Mouse (Mus musculus): Measurements from ENCODE around the gene Aph1b.
A peak's percentile ranks its signal among the peaks of the same experiment; 100 is the strongest.
"Not testable (repeated sequence)": the region's sequence is repeated elsewhere in the genome, so short reads cannot be mapped to it uniquely, and the experiment has no call there.

The Aph1b gene

DNA sequence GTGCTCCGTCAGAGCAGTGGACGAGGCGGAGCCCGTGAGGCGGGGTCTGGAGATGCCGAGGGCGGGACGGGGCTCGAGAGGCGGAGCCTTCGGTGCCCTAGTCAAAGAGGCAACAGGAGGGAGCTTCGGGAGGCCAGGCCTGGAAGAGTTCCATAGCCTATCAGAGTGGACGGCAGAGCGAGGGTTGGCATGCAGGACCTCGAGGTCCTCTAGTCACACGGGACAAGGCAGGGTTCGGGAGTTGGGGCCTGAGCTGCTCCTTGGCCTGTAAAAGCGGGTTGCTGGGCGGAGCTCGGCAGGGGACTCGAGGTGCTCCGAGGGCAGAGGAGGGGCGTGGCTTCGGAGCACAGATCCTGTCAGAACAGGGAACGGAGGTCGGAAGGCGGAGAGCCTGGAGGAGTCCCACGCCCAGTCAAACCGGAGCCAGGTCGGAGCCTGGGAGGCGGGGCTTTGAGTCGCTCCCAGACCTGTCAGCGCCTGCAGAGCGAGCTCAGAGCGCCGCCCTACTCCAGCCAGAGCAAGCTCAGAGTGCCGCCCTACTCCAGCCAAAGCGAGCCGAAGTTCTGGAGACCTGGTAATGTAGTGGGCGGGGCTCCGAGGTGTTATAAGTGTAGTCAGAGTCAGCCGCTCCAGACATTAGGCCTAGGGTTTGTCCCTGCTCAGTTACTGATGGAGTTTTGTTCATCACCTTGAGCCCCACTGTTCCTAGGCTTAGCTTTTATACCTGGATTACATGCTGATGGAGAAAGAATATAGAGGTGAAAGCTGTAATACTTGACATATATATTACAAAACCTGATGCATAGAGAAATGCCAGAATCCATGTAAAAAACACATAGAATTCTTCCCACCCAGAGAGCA is at the start of gene Aph1b:
Gene Aph1b, minus strand, starts transcription at position 27 of the 861 bp plus-strand sequence.
- DNase-seq (ENCODE audit: low spot score), result peak; percentile 98

DNA sequence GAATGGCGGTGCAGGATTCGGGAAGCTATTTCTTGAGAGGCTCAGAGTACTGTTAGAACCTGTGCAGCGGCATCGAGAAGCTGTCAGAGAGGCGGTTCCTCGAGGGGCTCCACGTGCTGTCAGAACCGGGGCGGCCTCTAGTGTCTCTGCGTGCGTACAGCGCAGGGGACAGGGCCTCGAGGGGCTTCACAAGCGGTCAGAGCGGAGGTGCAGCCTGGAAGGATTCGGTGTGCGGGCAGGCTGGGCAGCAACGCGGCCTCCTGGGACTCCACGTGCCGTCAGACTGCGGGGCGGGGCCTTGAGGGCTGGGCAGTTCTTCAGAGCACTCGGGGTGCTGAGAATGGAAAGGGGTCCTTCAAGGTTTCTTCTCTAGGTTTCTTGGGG is 39.8 kb upstream of the Aph1b start:
- DNase-seq (ENCODE audit: low spot score), result no peak

DNA sequence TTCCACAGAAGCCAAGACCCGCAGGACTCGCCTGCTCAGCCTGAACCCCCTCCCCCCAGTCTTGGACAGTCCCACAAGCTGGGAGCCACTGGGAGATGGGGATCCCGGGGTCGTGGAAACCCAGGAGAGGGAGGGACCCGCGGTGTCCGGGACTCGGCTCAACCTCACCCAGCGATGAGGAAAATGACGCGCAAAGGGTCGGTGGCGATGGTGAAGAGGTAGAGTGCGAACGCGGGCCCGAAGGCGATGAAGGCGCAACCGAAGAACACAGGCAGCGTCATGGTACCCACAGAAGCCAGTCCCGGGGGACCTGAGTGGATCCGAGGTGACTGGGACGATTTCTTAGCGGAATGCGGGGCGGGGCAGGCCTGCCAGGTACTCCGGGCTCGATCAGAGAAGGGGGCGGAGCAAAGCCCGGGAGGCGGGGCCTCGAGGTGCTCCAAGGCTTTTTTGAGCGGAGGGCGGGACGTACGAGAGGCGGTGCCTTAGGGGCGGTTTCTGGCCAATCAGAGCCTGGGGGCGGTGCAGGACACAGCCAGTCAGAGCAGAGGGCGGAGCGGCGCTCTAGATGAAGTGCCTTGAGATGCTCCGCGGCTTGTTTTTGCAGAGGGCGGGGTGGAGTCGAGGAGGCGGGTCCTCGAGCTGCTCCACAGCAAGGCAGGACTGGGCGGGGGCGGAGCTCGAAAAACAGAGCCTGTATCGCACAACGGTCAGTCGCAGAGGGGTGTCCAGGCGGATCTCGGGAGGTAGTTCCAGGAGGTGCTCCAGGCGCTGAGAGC is 39.2 kb upstream of the Aph1b start, which contains the start of gene Aph1c:
Gene Aph1c, minus strand, starts transcription at position 409 of the 779 bp plus-strand sequence.
- DNase-seq (ENCODE audit: low spot score), result peak; percentile 100

DNA sequence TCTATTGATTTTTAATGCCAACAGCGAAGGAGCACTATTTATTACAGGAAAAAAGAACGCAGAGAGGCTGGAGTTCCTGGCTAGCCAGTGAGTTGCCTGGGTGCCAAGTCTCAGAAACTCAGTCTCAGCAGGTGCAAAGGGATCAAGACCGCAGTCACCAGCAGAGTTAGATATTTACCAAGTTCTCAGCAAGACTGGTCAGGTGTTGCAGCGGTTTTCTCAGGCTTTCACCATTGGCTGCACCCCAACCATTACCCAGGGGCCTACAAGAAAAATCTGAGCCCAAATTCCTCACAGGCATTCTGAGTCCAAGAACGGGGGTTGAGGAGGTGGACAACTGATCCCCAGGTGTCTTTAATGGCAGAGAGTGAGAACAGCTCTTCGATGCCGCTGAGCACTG is 38.6 kb upstream of the Aph1b start:
- no peak for DNase-seq (ENCODE audit: low spot score)

DNA sequence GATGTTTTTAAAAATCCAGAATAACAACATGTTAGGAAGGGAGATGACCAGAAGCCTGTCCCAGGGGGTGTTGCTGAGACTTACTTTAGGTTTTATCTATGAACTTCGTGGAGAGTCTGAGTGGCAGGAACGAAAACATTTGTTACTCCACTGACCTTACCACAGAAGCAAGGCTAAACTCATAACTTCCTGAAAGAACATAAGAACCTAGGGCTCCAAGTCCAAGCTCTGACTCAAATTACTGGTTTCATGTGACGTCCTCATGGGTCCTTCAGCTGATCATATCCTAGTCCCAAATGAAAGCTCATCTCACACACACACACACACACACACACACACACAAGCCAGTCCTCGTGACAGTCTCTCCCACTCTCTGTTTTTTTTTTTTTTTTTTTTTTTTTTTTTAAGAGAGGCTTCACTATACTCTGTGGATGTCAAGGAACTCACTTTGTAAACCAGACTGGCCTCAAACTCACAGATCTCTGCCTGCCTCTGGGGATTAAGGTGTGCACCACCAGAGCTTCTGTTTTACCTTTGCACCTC is 37.1 kb upstream of the Aph1b start:
- no peak for DNase-seq (ENCODE audit: low spot score)

DNA sequence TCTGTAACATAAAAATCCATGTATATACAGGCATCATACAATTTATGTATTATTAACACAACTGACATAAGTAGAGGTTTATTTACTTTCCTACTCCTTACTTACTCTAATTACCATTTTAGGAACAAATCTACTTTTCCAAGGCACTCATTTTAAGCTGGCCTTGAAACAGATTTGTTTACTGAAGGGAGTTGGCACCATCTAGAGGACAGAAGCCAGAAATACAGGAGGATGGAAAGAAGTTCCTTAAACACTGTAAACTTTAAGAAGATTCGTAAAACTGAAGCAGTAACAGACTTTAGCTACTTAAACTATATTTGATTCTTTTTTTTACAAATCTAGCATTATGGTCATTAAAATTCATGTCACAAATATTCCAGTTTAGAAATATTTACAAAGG is 30.7 kb upstream of the Aph1b start:
- peak; percentile 84 for DNase-seq (ENCODE audit: low spot score)

DNA sequence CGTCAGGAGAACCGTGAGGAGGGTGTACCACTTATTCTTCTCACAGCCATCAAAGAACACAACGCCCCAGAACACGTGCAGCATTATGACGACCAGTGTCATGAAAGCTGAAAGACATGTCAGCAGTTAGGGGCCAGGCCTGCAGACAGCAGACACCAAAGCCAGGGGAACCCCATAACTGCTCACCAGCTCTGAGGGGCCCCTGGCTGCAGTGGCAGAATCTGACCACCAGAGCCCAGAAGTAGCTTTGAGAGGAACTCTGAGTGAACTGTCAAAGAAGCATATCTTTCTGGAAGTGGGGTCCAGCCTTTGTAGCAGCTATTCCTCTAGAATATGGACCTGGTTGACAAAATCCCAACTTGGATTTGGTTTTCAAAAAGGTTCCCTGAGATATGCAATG is 27.0 kb upstream of the Aph1b start:
- not testable (repeated sequence) for DNase-seq (ENCODE audit: low spot score)

DNA sequence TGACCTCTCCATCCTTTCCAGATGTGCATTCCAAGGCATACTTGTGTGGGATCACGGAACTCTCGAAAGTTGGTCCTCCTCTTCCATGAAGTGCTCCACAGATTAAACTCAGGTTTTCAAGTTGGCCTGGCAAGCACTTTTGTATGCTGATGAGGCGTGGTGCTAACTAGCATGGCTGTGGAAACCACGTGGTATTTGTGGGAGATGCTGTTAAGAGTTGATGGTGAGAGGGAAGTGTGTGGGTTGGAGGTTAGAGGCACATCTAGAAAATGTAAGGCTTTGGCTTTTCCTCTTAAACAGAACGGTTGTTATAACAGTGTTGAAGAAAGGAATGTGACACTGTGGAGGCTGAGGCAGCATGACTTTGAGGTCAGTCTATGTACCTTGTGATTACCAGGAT is 25.7 kb upstream of the Aph1b start:
- no peak for DNase-seq (ENCODE audit: low spot score)

DNA sequence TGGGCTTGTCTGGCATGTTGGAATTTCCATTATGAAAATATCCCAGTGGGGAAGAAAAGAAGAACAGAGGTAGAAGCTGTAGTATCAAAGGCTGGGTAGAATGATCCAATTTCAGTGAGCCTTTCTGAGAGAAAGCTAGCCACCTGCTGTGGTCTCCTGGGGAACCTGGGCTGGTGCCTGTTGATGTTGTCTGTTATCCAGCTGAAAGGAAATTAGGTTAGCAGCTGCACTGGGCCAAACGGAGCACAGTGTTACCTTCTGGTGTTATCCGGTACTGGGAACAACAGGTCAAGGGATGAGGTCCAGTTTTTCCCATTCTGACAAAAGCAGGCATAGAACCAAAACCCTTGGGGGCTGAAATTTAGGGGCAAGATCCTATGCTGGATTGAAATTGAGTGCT is 18.1 kb upstream of the Aph1b start:
- no peak for DNase-seq (ENCODE audit: low spot score)

DNA sequence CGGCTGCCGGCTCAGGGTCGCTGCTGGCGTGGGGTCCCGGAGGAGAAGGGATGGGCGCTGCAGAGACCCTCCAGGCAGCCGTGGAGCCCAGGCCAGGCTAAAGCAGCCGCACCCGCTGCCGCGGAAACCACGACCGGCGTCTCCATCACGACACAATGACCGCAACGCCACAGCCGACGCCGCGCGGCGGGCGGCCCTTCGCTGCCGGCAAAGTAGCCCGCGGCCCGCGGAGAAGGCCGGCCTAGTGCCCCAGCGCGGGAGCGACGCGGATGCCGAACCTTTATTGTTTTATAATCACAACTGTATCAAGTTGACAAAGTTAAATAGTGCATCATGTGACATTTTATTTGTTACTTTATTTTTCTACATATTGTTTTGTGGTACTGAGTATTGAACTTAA is 10.7 kb upstream of the Aph1b start:
- peak; percentile 50 for DNase-seq (ENCODE audit: low spot score)

DNA sequence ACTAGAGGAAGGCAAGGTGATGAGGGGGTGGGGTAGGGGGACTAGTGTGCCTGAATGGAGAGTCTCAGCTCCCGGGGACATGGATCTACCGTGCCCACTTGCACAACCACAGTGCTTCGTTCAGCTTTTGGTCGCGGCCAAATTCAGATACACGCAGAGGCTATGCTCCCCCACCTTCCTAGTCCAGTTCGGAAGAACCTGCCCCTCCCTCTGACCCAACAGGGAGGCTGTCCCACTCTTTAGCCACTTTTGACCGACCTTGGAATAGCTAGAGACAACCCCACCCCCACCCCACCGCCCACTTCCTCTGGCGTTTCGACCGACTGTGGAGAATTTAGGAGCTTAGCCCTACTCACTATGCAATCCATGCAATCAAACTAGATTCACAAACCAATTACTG is 6.7 kb upstream of the Aph1b start:
- no peak for DNase-seq (ENCODE audit: low spot score)

DNA sequence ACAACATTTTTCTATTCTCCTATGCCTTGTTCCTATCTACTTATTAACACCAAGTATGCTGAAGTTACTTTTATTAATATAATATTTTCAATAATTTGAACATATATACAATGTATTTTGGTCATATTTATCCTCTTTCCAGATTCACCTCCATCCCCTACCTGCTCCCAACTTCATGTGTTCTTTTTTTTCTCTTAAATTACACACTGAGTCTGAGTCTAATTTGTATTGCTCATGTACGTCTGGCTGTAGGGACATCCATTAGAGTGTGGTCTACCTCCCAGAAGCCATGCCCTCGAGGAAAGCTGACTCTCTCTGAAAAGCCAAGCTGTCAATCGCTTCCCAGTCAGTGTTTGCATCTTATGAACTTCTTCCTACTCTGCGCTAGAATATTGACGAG is 1.4 kb upstream of the Aph1b start, which contains the start of gene Gm10647:
Gene Gm10647, plus strand, starts transcription at position 301 of the 400 bp plus-strand sequence.
- no peak for DNase-seq (ENCODE audit: low spot score)

DNA sequence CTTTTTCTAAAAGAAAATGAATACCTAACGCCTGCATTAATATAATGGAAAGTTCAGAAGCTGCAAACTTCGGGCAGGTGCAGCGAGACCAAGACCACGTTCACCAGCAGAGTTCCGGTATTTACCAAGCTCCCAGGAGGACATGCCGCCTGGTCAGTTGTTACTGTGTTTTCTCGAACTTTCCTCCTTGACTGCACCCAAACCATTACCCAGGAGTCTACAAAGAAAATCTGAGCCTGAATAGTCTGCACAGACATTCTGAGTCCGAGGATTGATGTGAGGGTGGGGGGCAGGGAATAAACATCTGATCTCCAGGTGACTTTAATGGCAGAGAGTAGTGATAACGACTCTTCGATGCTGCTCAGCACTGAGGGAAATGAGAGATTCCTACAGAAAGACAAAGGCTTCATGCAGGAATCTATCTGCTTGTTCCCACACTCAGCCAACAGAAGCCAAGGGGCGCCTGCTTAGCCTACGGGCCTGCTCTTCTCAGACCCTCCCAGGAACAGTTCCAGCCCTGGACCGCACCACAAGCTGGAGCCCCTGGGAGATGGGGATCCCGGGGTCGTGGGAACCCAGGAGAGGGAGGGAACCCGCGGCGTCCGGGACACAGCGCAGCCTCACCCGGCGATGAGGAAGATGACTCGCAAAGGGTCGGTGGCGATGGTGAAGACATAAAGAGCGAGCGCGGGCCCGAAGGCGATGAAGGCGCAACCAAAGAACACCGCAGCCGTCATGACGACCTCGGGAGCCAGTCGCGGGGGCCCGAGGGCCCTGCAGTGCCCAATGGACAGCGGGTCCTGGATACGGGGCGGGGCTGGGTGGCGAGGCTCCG is 444 bp downstream of the Aph1b start:
- peak; percentile 48 for DNase-seq (ENCODE audit: low spot score)

DNA sequence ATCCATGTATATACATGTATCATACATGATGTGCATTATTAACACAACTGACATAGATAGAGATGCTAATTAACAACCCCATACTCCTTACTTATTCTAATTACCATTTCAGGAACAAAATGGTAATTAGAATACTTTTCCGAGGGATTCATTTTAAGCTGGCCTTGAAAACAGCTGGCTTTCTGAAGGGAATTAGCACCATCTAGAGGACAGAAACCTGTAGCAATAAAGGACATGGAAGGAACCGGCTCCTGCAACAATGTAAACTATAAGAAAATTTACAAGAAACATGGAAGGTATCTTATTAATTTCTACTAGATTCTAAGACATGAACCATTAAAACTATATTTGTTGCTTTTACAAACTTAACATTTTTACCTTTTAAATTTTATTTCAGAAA is 7.5 kb downstream of the Aph1b start:
- peak; percentile 80 for DNase-seq (ENCODE audit: low spot score)

DNA sequence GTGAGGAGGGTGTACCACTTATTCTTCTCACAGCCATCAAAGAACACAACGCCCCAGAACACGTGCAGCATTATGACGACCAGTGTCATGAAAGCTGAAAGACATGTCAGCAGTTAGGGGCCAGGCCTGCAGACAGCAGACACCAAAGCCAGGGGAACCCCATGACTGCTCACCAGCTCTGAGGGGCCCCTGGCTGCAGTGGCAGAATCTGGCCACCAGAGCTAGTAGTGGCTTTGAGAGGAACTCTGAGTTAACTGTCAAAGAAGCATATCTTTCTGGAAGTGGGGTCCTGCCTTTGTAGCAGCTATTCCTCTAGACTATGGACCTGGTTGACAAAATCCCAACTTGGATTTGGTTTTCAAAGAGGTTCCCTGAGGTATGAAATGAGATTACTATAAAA is 10.7 kb downstream of the Aph1b start:
- DNase-seq (ENCODE audit: low spot score), result not testable (repeated sequence)

DNA sequence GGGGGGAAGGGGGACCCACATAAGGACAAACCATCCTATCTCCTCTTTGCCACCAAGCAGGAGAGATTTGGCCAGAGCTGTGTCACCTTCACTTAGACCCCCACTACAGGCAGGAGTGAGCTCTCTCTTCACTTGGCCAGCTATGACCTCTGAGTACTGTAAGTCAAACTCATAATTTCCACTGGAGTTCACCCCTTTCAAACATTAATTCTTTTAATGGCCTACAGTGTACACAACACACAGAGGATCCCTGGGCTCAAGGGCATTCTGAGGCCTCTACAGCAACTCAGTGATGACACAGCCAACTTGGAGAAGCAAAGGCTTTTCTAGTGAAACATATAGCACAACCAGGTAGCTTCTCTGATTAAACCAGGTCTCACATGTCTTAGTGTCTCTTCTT is 24.6 kb downstream of the Aph1b start:
- DNase-seq (ENCODE audit: low spot score), result no peak

DNA sequence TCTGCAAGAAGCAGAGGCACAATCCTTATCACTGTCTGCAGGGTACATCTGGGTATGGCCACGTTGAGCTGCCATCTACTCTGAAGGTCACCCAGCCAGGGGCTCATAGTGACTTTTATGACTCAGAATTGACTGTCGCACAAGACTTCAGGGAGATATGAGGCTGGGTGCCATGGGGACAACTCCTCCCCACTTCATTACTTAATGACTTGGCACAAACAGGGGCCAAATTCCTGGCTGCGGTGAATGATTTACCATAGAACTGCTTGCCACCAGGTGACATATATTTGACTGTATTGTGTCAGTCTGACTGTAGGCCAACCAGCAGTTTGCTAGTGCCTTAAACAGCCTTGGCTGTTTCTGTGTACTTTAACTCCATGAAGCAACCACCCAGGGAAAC is 26.0 kb downstream of the Aph1b start:
- no peak for DNase-seq (ENCODE audit: low spot score)

DNA sequence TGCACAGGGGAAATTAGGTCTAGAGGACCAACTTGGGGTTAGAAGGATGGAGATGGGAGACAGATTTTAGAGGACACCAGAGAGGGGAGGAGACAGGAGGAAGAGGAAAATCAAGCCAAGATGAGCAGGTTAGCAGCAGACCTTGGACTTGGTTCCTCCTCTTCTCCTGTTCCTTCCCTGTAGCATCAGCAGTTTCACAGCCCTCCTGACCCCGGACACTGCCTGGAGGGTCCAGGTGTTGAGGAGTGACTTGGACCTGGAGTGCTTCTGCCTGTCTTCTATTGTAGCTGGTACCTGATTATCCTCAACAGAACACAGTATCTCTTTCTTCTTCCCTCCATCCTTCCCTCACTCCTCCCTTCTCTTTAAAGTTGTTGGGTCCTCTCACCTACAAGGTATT is 26.6 kb downstream of the Aph1b start:
- no peak for DNase-seq (ENCODE audit: low spot score)

DNA sequence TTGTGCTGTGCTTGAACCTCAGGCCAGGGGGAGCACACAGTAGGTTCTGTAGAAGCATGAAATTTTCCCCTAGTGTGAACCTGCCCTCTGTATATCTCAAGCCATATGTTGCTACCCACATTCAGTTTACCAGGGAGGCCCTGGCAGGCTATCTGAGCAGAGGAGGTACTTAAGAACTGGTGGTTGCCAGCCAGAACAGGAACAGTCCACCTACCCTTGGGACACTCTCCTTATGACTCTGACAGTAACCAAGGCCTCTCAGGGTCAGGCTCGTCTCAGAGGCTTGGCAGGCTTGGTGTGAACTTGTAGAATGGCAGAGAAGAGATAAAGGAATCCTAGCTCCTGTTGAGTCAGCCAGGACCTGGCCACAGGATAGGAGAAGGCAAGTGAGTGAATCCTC is 34.3 kb downstream of the Aph1b start:
- DNase-seq (ENCODE audit: low spot score), result no peak

DNA sequence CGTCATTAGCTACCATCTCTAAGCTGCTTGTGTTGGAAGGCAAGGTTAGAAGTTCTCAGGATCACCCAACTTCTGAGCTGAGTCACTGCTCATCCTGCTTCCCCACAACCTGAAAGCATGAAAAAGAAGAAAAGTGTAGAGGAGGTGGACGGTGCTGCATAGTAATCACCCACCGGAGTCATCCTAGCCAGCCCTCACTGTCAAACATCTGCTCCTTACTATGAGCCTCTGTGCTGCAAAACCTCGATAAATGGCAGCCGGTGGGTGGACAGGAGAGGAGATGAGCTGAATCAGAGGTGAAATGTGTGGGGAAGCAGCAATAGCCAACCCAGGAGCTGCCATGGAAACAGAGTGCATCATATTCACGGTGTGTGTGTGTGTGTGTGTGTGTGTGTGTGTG is 42.4 kb downstream of the Aph1b start:
- no peak for DNase-seq (ENCODE audit: low spot score)

DNA sequence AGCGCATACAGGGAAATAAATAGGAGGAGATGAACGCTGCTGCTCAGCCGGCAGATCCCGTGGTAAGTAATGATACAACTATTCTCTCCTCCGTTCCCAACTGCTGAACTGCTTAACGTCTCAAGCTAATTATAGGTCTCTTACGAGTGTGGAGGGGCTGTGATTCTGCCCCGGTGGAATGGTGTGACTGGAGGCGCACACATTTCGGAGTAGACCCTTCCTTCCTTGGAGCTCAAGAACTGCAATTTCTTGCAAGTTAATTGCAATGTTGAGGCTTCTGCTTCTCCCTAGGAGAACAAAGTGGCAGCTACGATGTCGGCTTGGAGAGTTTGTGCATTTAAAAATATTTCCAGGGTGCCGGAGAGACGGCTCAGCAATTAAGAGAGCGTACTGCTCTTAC is 46.9 kb downstream of the Aph1b start:
- no peak for DNase-seq (ENCODE audit: low spot score)

DNA sequence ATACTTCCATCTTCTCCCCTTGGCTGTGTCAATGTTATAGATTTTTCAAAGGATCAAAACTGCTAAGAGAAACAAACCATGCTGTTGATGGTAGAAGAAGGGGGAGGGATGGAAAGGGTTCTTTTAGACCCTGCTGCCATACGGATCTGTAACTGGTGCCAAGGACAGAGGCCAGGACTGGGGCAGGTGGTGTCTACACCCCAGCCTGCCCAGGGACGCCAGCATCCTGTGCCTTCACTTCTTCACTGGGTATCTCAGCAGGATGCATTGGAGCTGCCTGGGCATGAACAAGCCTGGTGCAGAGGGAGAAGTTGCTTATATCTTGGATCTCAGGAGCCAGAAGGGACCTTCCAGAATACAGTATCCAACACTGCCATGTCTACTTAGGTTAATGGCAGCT is 50.8 kb downstream of the Aph1b start:
- no peak for DNase-seq (ENCODE audit: low spot score)
